ENCODE assay signal across 15 mouse cellular contexts in genomic region chr10:44780381-44780958, GRCm38 (mm10).
DNase-seq lines count a peak whose midpoint lies in the region; ATAC-seq and TF ChIP-seq lines count a peak whose summit lies in the region.
"Had no signal": no experiment of that assay in that cellular context is flagged by ENCODE, and none has a peak within 500 bp of the region (broad histone marks: within the 10 kb centered on the region; RNA-seq: fewer than 3 reads in every experiment).

No protein-coding gene starts in this region.

- no peak for TF ChIP-seq RAD21 in MEL (IDR thresholded peaks at IDR 0.05; ENCODE audit: low read depth, low read length)

- H3K4me1 ChIP-seq in heart, embryonic 11.5 days (ENCODE audit: control insufficient read depth, insufficient read depth, low read length) = 0 out of 2 replicates have a peak, but pooled peaks cover 5% of the 10 kb centered on the region
- peaks cover 21 to 23% of the 10 kb centered on the region in 2 experiments for H3K4me1 ChIP-seq in MEL (ENCODE audit: control insufficient read depth in 1 of 2, insufficient read depth in 2 of 2, low read length in 2 of 2)

- no peak overlapping the region for H3K4me2 ChIP-seq in heart, embryonic 11.5 days

- 84% methylated on average over 5 of the region's 5 CpGs for whole genome bisulfite sequencing in heart, embryonic 11.5 days (ENCODE audit: insufficient replicate concordance)

- TF ChIP-seq CTCF in MEL (IDR thresholded peaks at IDR 0.05 in 2 of 3, conservative IDR thresholded peaks at IDR 0.05 in 1 of 3; ENCODE audit: control insufficient read depth in 1 of 3, insufficient read depth in 1 of 3, low read depth in 2 of 3, low read length in 3 of 3, poor library complexity in 1 of 3, severe bottlenecking in 1 of 3) = no peak

- TF ChIP-seq EP300 in MEL (IDR thresholded peaks at IDR 0.05; ENCODE audit: low read depth in 1 of 2, low read length in 2 of 2) = peak; percentile 74 to 75

- H3K9ac ChIP-seq in heart, embryonic 11.5 days (ENCODE audit: low read depth, low read length) = no peak overlapping the region
- H3K9ac ChIP-seq in MEL (ENCODE audit: control insufficient read depth, low read depth, low read length, poor library complexity, severe bottlenecking) = peak overlapping the region; percentile 46

- no peaks in the 10 kb centered on the region for H3K36me3 ChIP-seq in heart, embryonic 11.5 days (ENCODE audit: control insufficient read depth, insufficient read depth, low read length)
- peaks cover 0 to 22% of the 10 kb centered on the region in 2 experiments; a peak in 2 of 4 replicates for H3K36me3 ChIP-seq in MEL (ENCODE audit: control insufficient read depth in 1 of 2, insufficient read depth in 2 of 2, low read length in 2 of 2)
- H3K36me3 ChIP-seq: G1E had no signal

- H3K79me2 ChIP-seq in MEL (ENCODE audit: control insufficient read depth, insufficient read depth, low read length, poor library complexity) = no peaks in the 10 kb centered on the region

- H3K27ac ChIP-seq in heart, embryonic 11.5 days (ENCODE audit: low read depth, low read length) = no peak overlapping the region
- H3K27ac ChIP-seq in MEL (ENCODE audit: control insufficient read depth, low read depth, low read length) = peak overlapping the region; percentile 76

- H3K4me3 ChIP-seq in heart, embryonic 11.5 days (ENCODE audit: low read depth, low read length) = no peak overlapping the region
- H3K4me3 ChIP-seq in MEL (ENCODE audit: control insufficient read depth in 1 of 2, insufficient read depth in 1 of 2, low read depth in 2 of 2, low read length in 2 of 2) = peak overlapping the region; percentile 41 to 75

- no peak for ATAC-seq in heart, embryonic 11.5 days (replicated peaks; ENCODE audit: insufficient number of reproducible peaks, low FRiP score, low TSS enrichment)
- ATAC-seq: activated CD4-positive, CD25-positive, alpha-beta regulatory T cell, adult 4 months; CD4-positive, CD25-positive, alpha-beta regulatory T cell, adult 4 months; Patski had no signal

- H3K27me3 ChIP-seq in heart, embryonic 11.5 days (ENCODE audit: control insufficient read depth, insufficient read depth, low read length) = no peaks in the 10 kb centered on the region
- H3K27me3 ChIP-seq in MEL (ENCODE audit: control insufficient read depth in 1 of 2, insufficient read depth in 2 of 2, low read length in 2 of 2) = no peaks in the 10 kb centered on the region
- H3K27me3 ChIP-seq: CH12.LX had no signal

- no peak for TF ChIP-seq POLR2A in MEL (IDR thresholded peaks at IDR 0.05; ENCODE audit: control insufficient read depth in 1 of 2, insufficient read depth in 1 of 2, low read depth in 1 of 2, low read length in 2 of 2, poor library complexity in 1 of 2)

- DNase-seq in heart, adult 11 months = peak; percentile 13
- DNase-seq in MEL (ENCODE audit: low read depth, low spot score) = peak; percentile 64
- no peak for DNase-seq in cerebellum, adult 9-10 months
- DNase-seq: adrenal gland, adult 8-10 months; B cell, adult 2 months; cerebellum, adult 11 months; cerebellum, adult 11-12 months; cerebellum, adult 18-20 months; cerebellum, adult 2 months had no signal

- no peaks in the 10 kb centered on the region for H3K9me3 ChIP-seq in heart, embryonic 11.5 days (replicated peaks; ENCODE audit: control insufficient read depth, low read length)
- no peaks in the 10 kb centered on the region for H3K9me3 ChIP-seq in MEL (replicated peaks; ENCODE audit: insufficient read depth, low read length)
- H3K9me3 ChIP-seq: G1E had no signal

TF ChIP-seq in MEL, 35 proteins besides CTCF, POLR2A, EP300 and RAD21:
- TF ChIP-seq MAZ (IDR thresholded peaks at IDR 0.05; ENCODE audit: low read depth, low read length) (0 out of 2 replicates have a peak, but pooled peaks have one; percentile 28), JUND (IDR thresholded peaks at IDR 0.05; ENCODE audit: low read depth, low read length) (0 out of 2 replicates have a peak, but pooled peaks have one; percentile 31), TBP (IDR thresholded peaks at IDR 0.05; ENCODE audit: low read depth, low read length) (no peak), ETS1 (IDR thresholded peaks at IDR 0.05; ENCODE audit: low read depth, low read length) (peak; percentile 72), TCF12 (IDR thresholded peaks at IDR 0.05; ENCODE audit: low read depth, low read length) (peak; percentile 65), MYB (IDR thresholded peaks at IDR 0.05; ENCODE audit: low read depth, low read length) (0 out of 2 replicates have a peak, but pooled peaks have one; percentile 13), MYC (IDR thresholded peaks at IDR 0.05; ENCODE audit: low read depth, low read length) (0 out of 2 replicates have a peak, but pooled peaks have one; percentile 17), GABPA (IDR thresholded peaks at IDR 0.05; ENCODE audit: low read depth, low read length) (no peak), CHD1 (IDR thresholded peaks at IDR 0.05; ENCODE audit: low read depth, low read length) (peak; percentile 92; the same call in 1 of the 2 replicates), SIN3A (IDR thresholded peaks at IDR 0.05; ENCODE audit: low read length) (peak; percentile 70), NELFE (IDR thresholded peaks at IDR 0.05; ENCODE audit: low read depth, low read length) (peak; percentile 31; the same call in 1 of the 2 replicates)
